Mouse (Mus musculus): Measurements from ENCODE around the gene Wdfy3. TPM values are rescaled to one million over a fixed set of nuclear protein-coding genes. Genes with fewer than 3 reads are reported as not detected.

The Wdfy3 gene
- polyA plus RNA-seq, 1 experiment from 2014 or later = 11.3 TPM

GRCm38 (mm10) chr5:101895119-101895518, 174.6 kb downstream of the Wdfy3 start:
- H3K4me3 ChIP-seq (replicated peaks) = no peak overlapping the region
- 77% methylated on average over 11 of the region's 11 CpGs for WGBS
- ATAC-seq (ENCODE audit: insufficient read depth, low FRiP score, low read depth) = no peak
- no peak overlapping the region for H3K9ac ChIP-seq
- H3K9me3 ChIP-seq = no peaks in the 10 kb centered on the region
- H3K4me2 ChIP-seq = no peak overlapping the region
- peaks cover 40% of the 10 kb centered on the region for H3K36me3 ChIP-seq
- no peak overlapping the region for H3K27ac ChIP-seq
- no peaks in the 10 kb centered on the region for H3K27me3 ChIP-seq (replicated peaks)
- H3K4me1 ChIP-seq = no peaks in the 10 kb centered on the region

- Histone ChIP-seq H3K4me3 (replicated peaks) (no peak overlapping the region), H3K9ac (no peak overlapping the region), H3K36me3 (peaks cover 33% of the 10 kb centered on the region), H3K27ac (no peak overlapping the region), H3K9me3 (no peaks in the 10 kb centered on the region), H3K4me2 (no peak overlapping the region), H3K27me3 (replicated peaks) (no peaks in the 10 kb centered on the region), H3K4me1 (no peaks in the 10 kb centered on the region)
- WGBS = 66% methylated on average over 13 of the region's 13 CpGs
- ATAC-seq (ENCODE audit: insufficient read depth, low FRiP score, low read depth) = no peak
Measured at GRCm38 (mm10) chr5:101893820-101894515, 175.8 kb downstream of the Wdfy3 start.

GRCm38 (mm10) chr5:101891694-101892416, 177.9 kb downstream of the Wdfy3 start:
- H3K9ac ChIP-seq = no peak overlapping the region
- no peak overlapping the region for H3K27ac ChIP-seq
- peaks cover 41% of the 10 kb centered on the region for H3K36me3 ChIP-seq
- H3K4me3 ChIP-seq (replicated peaks) = no peak overlapping the region
- no peaks in the 10 kb centered on the region for H3K4me1 ChIP-seq
- H3K4me2 ChIP-seq = no peak overlapping the region
- H3K9me3 ChIP-seq = no peaks in the 10 kb centered on the region
- 87% methylated on average over 6 of the region's 6 CpGs for WGBS
- ATAC-seq (ENCODE audit: insufficient read depth, low FRiP score, low read depth) = no peak
- no peaks in the 10 kb centered on the region for H3K27me3 ChIP-seq (replicated peaks)

- no peak overlapping the region for H3K9ac ChIP-seq
- H3K4me2 ChIP-seq = no peak overlapping the region
- no peak for ATAC-seq (ENCODE audit: insufficient read depth, low FRiP score, low read depth)
- H3K4me1 ChIP-seq = no peaks in the 10 kb centered on the region
- H3K27me3 ChIP-seq (replicated peaks) = no peaks in the 10 kb centered on the region
- H3K36me3 ChIP-seq = peaks cover 50% of the 10 kb centered on the region
- 91% methylated on average over 19 of the region's 19 CpGs for WGBS
- H3K4me3 ChIP-seq (replicated peaks) = no peak overlapping the region
- H3K27ac ChIP-seq = no peak overlapping the region
- H3K9me3 ChIP-seq = no peaks in the 10 kb centered on the region
Measured at GRCm38 (mm10) chr5:101887989-101888388, 181.7 kb downstream of the Wdfy3 start.

GRCm38 (mm10) chr5:101885039-101885438, 184.7 kb downstream of the Wdfy3 start:
- WGBS = 91% methylated on average over 12 of the region's 12 CpGs
- Histone ChIP-seq H3K4me2 (no peak overlapping the region), H3K4me1 (no peaks in the 10 kb centered on the region), H3K9ac (no peak overlapping the region), H3K9me3 (no peaks in the 10 kb centered on the region), H3K4me3 (replicated peaks) (no peak overlapping the region), H3K27ac (no peak overlapping the region), H3K36me3 (peaks cover 63% of the 10 kb centered on the region), H3K27me3 (replicated peaks) (no peaks in the 10 kb centered on the region)
- no peak for ATAC-seq (ENCODE audit: insufficient read depth, low FRiP score, low read depth)

GRCm38 (mm10) chr5:101882191-101882590, 187.5 kb downstream of the Wdfy3 start:
- no peak for ATAC-seq (ENCODE audit: insufficient read depth, low FRiP score, low read depth)
- no peak overlapping the region for H3K9ac ChIP-seq
- H3K9me3 ChIP-seq = no peaks in the 10 kb centered on the region
- H3K4me2 ChIP-seq = no peak overlapping the region
- WGBS = 89% methylated on average over 15 of the region's 15 CpGs
- peaks cover 60% of the 10 kb centered on the region for H3K36me3 ChIP-seq
- H3K27ac ChIP-seq = no peak overlapping the region
- H3K4me1 ChIP-seq = no peaks in the 10 kb centered on the region
- no peak overlapping the region for H3K4me3 ChIP-seq (replicated peaks)
- H3K27me3 ChIP-seq (replicated peaks) = no peaks in the 10 kb centered on the region

- H3K4me2 ChIP-seq = no peak overlapping the region
- H3K27me3 ChIP-seq (replicated peaks) = no peaks in the 10 kb centered on the region
- no peaks in the 10 kb centered on the region for H3K9me3 ChIP-seq
- H3K4me1 ChIP-seq = no peaks in the 10 kb centered on the region
- 92% methylated on average over 4 of the region's 4 CpGs for WGBS
- no peak overlapping the region for H3K4me3 ChIP-seq (replicated peaks)
- no peak overlapping the region for H3K27ac ChIP-seq
- H3K9ac ChIP-seq = no peak overlapping the region
- no peak for ATAC-seq (ENCODE audit: insufficient read depth, low FRiP score, low read depth)
- peaks cover 48% of the 10 kb centered on the region for H3K36me3 ChIP-seq
Measured at GRCm38 (mm10) chr5:101879914-101880313, 189.8 kb downstream of the Wdfy3 start.

GRCm38 (mm10) chr5:101878403-101878802, 191.3 kb downstream of the Wdfy3 start:
- Histone ChIP-seq H3K4me1 (no peaks in the 10 kb centered on the region), H3K27me3 (replicated peaks) (no peaks in the 10 kb centered on the region), H3K27ac (no peak overlapping the region), H3K9me3 (no peaks in the 10 kb centered on the region), H3K9ac (no peak overlapping the region), H3K36me3 (peaks cover 45% of the 10 kb centered on the region), H3K4me2 (no peak overlapping the region), H3K4me3 (replicated peaks) (no peak overlapping the region)
- WGBS = 50% methylated on average over 9 of the region's 9 CpGs
- ATAC-seq (ENCODE audit: insufficient read depth, low FRiP score, low read depth) = no peak

GRCm38 (mm10) chr5:101876185-101876584, 193.5 kb downstream of the Wdfy3 start:
- no peak for ATAC-seq (ENCODE audit: insufficient read depth, low FRiP score, low read depth)
- Histone ChIP-seq H3K4me1 (no peaks in the 10 kb centered on the region), H3K36me3 (peaks cover 34% of the 10 kb centered on the region)

GRCm38 (mm10) chr5:101866722-101867121, 203.0 kb downstream of the Wdfy3 start:
- WGBS = 64% methylated on average over 2 of the region's 2 CpGs
- Histone ChIP-seq H3K9me3 (no peaks in the 10 kb centered on the region), H3K4me3 (replicated peaks) (no peak overlapping the region), H3K4me2 (no peak overlapping the region), H3K4me1 (no peaks in the 10 kb centered on the region), H3K36me3 (peaks cover 49% of the 10 kb centered on the region), H3K9ac (no peak overlapping the region), H3K27me3 (replicated peaks) (no peaks in the 10 kb centered on the region), H3K27ac (no peak overlapping the region)
- no peak for ATAC-seq (ENCODE audit: insufficient read depth, low FRiP score, low read depth)

More at GRCm38 (mm10) chr5:101876185-101876584, 193.5 kb downstream of the Wdfy3 start:
- no peak overlapping the region for H3K4me2 ChIP-seq
- H3K9ac ChIP-seq = no peak overlapping the region
- H3K9me3 ChIP-seq = no peaks in the 10 kb centered on the region
- H3K27me3 ChIP-seq (replicated peaks) = no peaks in the 10 kb centered on the region
- H3K27ac ChIP-seq = no peak overlapping the region
- WGBS = 86% methylated on average over 4 of the region's 4 CpGs
- H3K4me3 ChIP-seq (replicated peaks) = no peak overlapping the region

GRCm38 (mm10) chr5:101863946-101864345, 205.8 kb downstream of the Wdfy3 start:
- no peak for ATAC-seq (ENCODE audit: insufficient read depth, low FRiP score, low read depth)
- H3K9me3 ChIP-seq = no peaks in the 10 kb centered on the region
- H3K9ac ChIP-seq = no peak overlapping the region
- H3K27me3 ChIP-seq (replicated peaks) = no peaks in the 10 kb centered on the region
- no peak overlapping the region for H3K4me2 ChIP-seq
- 86% methylated on average over 6 of the region's 6 CpGs for WGBS
- H3K36me3 ChIP-seq = peaks cover 48% of the 10 kb centered on the region
- H3K27ac ChIP-seq = no peak overlapping the region
- H3K4me1 ChIP-seq = no peaks in the 10 kb centered on the region
- no peak overlapping the region for H3K4me3 ChIP-seq (replicated peaks)

GRCm38 (mm10) chr5:101862651-101863050, 207.1 kb downstream of the Wdfy3 start:
- whole genome bisulfite sequencing = 91% methylated on average over 8 of the region's 8 CpGs
- Histone ChIP-seq H3K9me3 (no peaks in the 10 kb centered on the region), H3K4me2 (no peak overlapping the region), H3K4me1 (no peaks in the 10 kb centered on the region), H3K36me3 (peaks cover 40% of the 10 kb centered on the region), H3K27ac (no peak overlapping the region), H3K4me3 (replicated peaks) (no peak overlapping the region), H3K9ac (no peak overlapping the region), H3K27me3 (replicated peaks) (no peaks in the 10 kb centered on the region)
- no peak for ATAC-seq (ENCODE audit: insufficient read depth, low FRiP score, low read depth)

Measured in stomach, embryonic 15.5 days (tissue).